Mouse (Mus musculus) liver (tissue): ENCODE data around the gene Tas2r143.

Source experiments
- DNase-seq: peaks from one replicate; pipeline ENCODE4 v3.0.0-alpha.2; 2020; ENCODE audit warnings: mixed read lengths

The Tas2r143 gene

GRCm38 (mm10) chr6:42369870-42370269 lies 30.2 kb upstream of the Tas2r143 start:
- DNase-seq: no peak

DNA sequence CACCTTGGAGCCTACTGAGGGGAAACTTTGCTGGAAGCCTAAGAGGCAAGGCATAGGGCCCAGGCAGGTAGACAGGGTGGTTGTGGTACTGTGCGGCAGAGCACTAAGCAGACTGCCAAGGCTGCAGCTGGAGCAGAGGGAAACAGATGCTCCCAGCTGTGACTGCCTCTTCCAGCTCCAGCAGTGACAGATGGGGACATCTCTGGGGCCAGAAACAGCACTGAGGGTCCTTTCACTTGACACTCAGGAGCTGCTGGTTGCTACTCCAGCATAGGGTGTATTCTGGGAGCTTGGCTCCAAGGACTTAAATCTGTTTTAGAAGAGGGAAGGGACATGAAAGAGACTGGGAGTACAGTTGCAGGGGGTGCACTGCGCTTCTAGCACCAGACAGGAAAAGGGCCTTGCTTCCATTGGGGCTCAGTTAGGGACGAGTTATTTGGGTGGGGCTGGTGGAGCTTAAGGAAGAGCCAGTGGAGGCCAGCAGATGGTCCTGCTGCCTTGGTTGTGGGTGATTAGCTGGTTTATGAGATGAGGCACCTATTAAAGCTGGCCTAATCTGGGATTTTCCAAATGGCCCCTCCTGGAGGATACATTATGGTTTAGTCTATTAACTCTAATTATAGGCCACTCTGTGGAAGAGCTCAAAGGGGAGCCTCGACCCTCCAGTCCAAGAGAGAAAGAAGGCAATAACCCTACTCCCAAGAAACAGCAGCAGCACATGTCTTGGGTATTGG lies 29.2 kb upstream of the Tas2r143 start:
- DNase-seq: no peak

GRCm38 (mm10) chr6:42372001-42372400 lies 28.0 kb upstream of the Tas2r143 start:
- DNase-seq: no peak

DNA sequence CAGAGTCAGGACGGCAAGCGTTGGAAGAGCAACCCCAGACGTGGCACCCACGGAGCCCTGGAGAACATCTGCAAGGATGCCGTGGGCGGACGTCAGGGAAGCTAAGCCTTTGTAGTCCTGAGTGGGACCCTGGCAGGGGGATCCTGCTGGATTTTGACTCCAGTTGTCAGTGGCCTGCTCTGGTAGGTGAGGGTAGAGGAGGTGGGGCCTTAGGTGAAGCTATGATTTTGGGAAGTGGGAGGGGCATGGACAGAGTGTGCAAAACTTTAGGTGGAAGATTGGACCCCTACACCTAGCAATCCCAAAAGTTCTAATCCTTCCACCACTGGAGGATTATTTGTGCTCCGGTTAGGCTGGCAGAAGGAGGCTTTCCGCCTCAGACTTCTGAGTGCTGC lies 27.6 kb upstream of the Tas2r143 start:
- no peak for DNase-seq

DNA sequence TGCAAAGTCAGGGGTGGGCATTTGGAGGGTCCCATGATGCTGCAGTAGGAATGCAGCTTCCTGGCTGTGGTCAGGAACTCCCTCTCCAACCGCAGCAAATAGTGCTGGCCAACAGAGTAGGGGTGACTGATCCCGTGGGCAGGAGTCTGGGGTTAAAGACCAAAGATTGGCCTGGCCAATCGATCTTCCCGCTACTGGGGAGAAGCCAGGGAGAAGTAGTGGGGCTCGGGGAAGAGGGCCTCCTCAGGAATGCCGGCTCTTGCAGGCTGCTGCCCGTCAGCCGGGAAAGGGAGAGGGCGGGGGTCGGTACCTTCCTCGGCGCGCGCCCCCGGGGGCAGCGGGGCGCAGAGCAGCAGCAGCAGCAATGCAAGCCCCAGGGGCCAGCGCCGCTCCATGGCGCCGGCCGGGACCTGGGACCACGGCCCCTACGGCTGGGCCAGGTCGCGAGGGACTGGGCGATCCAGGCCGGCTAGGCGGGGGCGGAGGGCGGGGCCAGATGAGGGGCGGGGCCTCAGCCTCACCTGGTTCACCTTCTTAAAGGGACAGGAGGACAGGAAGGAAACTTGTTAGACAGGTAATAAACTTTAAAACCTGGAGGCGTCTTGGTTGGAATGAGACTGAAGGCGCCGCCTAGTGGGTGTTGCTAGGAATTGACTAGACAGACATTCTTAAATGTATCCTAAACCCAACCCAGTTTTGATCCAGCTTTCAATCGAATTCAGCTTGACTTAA lies 27.1 kb upstream of the Tas2r143 start, which contains the start of gene Epha1:
Gene Epha1, minus strand, starts transcription at position 453 of the 732 bp plus-strand sequence.
- DNase-seq: peak; percentile 71

- no peak for DNase-seq
Measured at GRCm38 (mm10) chr6:42373669-42374430, 26.2 kb upstream of the Tas2r143 start.

GRCm38 (mm10) chr6:42374701-42375100 lies 25.3 kb upstream of the Tas2r143 start:
- no peak for DNase-seq

- DNase-seq: no peak
Measured at GRCm38 (mm10) chr6:42375131-42375530, 24.9 kb upstream of the Tas2r143 start.

GRCm38 (mm10) chr6:42376016-42376415 lies 24.0 kb upstream of the Tas2r143 start:
- DNase-seq: no peak

DNA sequence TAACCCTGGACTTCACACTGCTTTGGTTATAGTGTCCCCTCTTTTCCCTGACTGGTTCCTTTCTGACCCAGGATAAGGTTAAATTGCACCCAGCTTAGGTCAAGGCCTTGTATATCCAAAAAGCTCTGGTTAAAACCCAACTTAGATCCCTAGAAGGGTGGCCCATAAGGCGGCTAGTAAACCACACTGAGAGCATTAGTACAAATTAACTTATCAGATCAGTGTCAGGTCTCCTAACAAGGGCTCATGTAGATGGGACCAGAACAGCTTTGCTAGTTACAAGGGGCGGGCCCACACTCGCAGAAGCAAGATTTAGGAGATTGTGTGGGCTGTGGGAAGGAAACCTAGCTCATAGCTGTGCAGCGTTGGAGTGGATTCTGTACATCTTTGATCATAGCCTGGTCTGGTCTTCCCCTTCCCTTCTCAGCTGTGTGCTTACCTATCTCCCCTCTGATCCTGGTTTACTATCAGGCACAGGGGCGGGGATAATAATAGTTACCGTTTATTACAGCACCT lies 23.5 kb upstream of the Tas2r143 start:
- DNase-seq: no peak

DNA sequence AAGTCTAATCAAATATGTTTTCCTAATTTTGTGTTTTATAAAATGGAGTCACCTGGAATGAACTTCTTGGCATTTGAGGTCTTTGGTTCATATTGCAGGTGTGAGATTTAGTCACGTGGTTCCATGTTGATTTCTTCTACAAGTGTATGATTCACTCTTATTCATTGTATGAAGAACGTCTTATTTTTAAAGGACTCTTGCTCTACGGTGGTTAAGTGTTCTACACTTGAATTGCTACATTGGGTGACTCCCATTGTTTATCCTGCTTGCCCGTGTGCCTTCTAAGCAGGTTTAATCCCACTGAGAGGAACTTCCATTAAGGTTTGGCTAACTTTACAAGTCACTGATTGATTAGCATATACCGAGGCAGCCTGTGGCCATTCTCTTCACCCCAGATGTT lies 22.8 kb upstream of the Tas2r143 start:
- DNase-seq: no peak

GRCm38 (mm10) chr6:42379551-42379950 lies 20.5 kb upstream of the Tas2r143 start:
- DNase-seq: no peak

- peak; percentile 32 for DNase-seq
Measured at GRCm38 (mm10) chr6:42380416-42381144, 19.5 kb upstream of the Tas2r143 start.

DNA sequence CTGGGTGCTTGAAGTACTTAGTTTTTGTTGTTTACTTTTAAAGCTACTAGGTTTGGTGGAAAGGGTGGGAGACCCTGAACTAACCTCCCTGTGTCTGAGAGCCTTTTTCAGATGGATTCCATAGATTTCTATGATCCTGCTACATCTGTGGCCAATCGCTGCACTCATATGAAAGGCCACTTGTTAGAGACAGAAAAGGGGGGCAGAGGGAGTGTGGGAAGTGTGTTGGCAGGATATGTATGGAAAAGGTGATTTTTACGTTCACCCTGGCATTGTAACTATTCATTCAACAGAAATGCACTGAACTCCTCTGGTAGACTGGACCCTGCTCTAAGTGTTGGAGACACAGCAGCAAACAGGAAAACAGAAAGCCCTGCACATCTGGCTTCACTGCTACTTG lies 18.8 kb upstream of the Tas2r143 start:
- DNase-seq: no peak

DNA sequence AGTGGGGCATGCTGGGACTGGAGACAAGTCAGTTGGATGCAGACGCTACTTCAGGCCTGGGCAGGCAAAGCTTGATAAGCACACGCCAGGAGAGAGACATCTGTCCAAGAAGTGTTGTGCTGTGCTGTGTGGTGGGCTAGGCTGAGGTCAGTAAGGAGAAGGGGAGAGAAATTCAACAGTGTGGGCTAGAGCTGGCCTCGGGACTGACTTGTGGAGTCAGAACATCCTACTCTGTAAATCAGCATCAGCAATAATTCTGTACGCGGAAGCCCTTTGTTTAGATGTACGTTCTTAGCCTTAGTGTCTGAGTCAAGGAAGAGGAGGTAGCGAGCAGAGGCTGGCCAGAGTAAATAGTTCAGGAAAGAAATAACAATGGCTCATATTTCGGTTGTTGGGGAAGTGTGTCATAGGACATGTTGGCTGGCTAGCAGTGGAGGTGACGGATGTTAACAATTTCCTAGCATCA lies 18.1 kb upstream of the Tas2r143 start:
- no peak for DNase-seq

DNA sequence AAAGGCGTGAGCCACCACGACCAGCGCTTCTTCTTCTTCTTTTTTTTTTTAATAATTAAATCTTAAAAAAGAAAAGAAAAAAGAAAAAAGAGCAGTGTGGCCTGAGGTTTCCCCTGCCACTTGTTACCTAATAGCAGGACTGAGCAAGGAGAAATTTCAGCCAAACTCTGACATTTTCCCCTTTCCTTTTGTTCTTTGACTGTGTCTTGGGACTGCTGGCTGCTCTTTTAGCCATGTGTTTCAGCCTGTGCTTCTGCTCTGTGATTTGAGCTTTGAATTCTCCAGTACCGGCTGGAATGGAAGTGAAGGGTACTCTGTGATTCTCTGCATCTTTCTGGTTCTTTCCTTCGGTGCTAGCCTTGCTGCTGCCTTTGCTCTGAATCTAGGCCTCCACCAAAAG lies 16.7 kb upstream of the Tas2r143 start:
- no peak for DNase-seq

- DNase-seq: no peak
Measured at GRCm38 (mm10) chr6:42385635-42386034, 14.4 kb upstream of the Tas2r143 start.

DNA sequence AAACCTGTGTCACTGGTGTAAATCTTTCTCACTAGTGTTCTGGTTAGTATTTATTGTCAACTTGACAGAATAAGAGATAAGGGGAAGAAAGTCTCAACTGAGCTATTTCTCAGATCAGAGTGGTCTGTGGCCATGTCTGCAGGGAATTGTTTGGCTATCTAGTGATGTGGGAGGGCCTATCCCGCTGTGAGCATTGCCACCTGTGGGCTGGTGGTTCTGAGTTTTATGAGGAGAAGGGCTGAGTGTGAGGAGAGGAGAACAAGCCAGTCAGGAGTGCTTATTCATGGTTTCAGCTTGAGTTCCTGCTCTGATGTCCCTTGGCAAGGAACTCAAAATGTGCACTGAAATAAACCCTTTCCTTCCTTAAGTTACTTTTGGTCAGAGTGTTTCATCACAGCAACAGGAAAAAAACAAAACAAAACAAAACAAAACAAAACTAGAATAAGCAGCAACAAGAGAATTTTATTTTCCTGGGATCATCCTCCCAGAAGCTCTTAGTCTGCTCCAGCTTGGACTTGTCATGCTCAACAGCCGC lies 8.2 kb upstream of the Tas2r143 start:
- no peak for DNase-seq

GRCm38 (mm10) chr6:42395960-42396809 lies 3.9 kb upstream of the Tas2r143 start:
- DNase-seq: peak; percentile 27

DNA sequence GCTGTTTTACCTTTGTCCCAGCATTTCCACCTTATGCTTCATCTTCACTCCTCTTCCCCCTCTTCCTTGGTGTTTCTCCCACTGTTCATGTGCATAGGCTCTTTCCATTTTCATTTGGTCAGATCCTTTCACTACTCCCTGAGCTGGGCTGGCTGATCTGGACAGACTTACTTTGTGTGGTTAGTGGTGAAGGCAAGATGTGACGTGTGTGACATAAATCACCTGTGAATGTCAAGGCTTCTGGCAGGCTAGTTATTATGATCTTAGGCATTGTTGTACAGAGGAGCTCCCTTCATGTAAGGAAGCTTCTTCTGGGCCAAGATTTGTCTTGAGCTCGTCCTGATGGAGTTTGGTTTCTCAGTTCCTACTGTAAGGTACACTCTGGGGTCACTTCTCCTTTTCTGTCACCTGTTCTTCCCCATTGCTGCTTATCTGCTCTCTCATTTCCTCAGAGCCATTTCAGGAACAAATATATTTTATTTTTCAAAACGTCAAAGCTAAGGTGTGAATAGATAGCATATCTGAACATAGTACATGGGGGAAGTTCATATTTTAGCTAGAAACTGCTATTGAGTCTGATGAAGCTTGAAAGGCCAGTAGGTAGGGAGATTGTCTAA lies 2.9 kb upstream of the Tas2r143 start:
- DNase-seq: no peak

DNA sequence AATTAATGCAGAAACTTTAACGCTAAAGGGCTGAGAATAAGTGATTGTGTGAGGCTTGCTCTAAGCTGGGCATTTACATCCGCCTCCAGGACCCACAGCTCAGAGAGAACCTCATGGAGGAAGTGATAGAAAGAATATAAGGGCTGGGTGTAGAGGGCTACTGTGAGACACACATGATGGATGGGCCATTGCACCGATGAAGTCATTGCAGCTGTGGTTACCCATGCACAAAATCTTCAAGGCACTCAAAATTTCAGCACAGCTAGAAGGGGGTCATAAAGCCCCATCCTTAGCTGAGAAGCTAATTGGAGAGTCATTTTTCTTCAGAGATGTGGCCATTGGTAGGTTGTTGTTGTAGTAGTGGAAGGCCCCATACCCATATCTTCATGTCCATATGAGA lies 1.8 kb upstream of the Tas2r143 start:
- DNase-seq: no peak
